Mouse (Mus musculus): Measurements from ENCODE around the gene Sema3e. TPM values are rescaled to one million over a fixed set of nuclear protein-coding genes. Genes with fewer than 3 reads are reported as not detected.

Gene Sema3e
- polyA plus RNA-seq (2014; fragmentation: Illumina TruSeq; extraction: RNeasy Lipid Tissue Mini Kit (QIAGEN cat#74804)) = 4.2 TPM

GRCm38 (mm10) chr5:14025205-14026124, at the start of gene Sema3e:
TSS of gene Sema3e (plus strand) at chr5:14025276.

Other genes with a start within 250 kb of the Sema3e start
- not detected for gene Speer3, start 233.7 kb upstream of the Sema3e start, polyA plus RNA-seq (2014; fragmentation: Illumina TruSeq; extraction: RNeasy Lipid Tissue Mini Kit (QIAGEN cat#74804))